Mouse (Mus musculus): ENCODE data around the gene Steap3. TPM values are rescaled to one million over a fixed set of nuclear protein-coding genes. Genes with fewer than 3 reads are reported as not detected.

Steap3 gene
- polyA plus RNA-seq, 1 experiment from 2014 or later: 5.1 TPM

GRCm38 (mm10) chr1:120246946-120247345 lies 25.6 kb downstream of the Steap3 start:
- Histone ChIP-seq H3K4me1 (ENCODE audit: control insufficient read depth, insufficient read depth, low read length) (no peaks in the 10 kb centered on the region), H3K9me3 (ENCODE audit: control insufficient read depth, low read depth, low read length) (no peaks in the 10 kb centered on the region), H3K27me3 (ENCODE audit: control insufficient read depth, insufficient read depth, low read length) (no peaks in the 10 kb centered on the region), H3K9ac (replicated peaks; ENCODE audit: low read depth, low read length) (no peak overlapping the region), H3K27ac (ENCODE audit: low read length) (no peak overlapping the region), H3K4me2 (replicated peaks; ENCODE audit: low read depth, low read length) (no peak overlapping the region), H3K4me3 (ENCODE audit: low read depth, low read length) (no peak overlapping the region), H3K36me3 (ENCODE audit: control insufficient read depth, insufficient read depth, low read length) (no peaks in the 10 kb centered on the region)
- WGBS: 92% methylated on average over 8 of the region's 8 CpGs
- no peak for ATAC-seq (ENCODE audit: insufficient number of reproducible peaks, insufficient read depth, low FRiP score, low read depth)

- no peaks in the 10 kb centered on the region for H3K27me3 ChIP-seq (ENCODE audit: control insufficient read depth, insufficient read depth, low read length)
- ATAC-seq (ENCODE audit: insufficient number of reproducible peaks, insufficient read depth, low FRiP score, low read depth): no peak
- no peaks in the 10 kb centered on the region for H3K36me3 ChIP-seq (ENCODE audit: control insufficient read depth, insufficient read depth, low read length)
- H3K4me3 ChIP-seq (ENCODE audit: low read depth, low read length): no peak overlapping the region
- H3K9ac ChIP-seq (replicated peaks; ENCODE audit: low read depth, low read length): no peak overlapping the region
- no peaks in the 10 kb centered on the region for H3K4me1 ChIP-seq (ENCODE audit: control insufficient read depth, insufficient read depth, low read length)
- no peak overlapping the region for H3K4me2 ChIP-seq (replicated peaks; ENCODE audit: low read depth, low read length)
- WGBS: 57% methylated on average over 4 of the region's 4 CpGs
- H3K27ac ChIP-seq (ENCODE audit: low read length): no peak overlapping the region
- no peaks in the 10 kb centered on the region for H3K9me3 ChIP-seq (ENCODE audit: control insufficient read depth, low read depth, low read length)
Measured at GRCm38 (mm10) chr1:120245661-120246131, 26.8 kb downstream of the Steap3 start.

- H3K36me3 ChIP-seq (ENCODE audit: control insufficient read depth, insufficient read depth, low read length): no peaks in the 10 kb centered on the region
- H3K9ac ChIP-seq (replicated peaks; ENCODE audit: low read depth, low read length): no peak overlapping the region
- H3K27ac ChIP-seq (ENCODE audit: low read length): no peak overlapping the region
- no peaks in the 10 kb centered on the region for H3K27me3 ChIP-seq (ENCODE audit: control insufficient read depth, insufficient read depth, low read length)
- WGBS: 81% methylated on average over 11 of the region's 11 CpGs
- no peaks in the 10 kb centered on the region for H3K9me3 ChIP-seq (ENCODE audit: control insufficient read depth, low read depth, low read length)
- H3K4me1 ChIP-seq (ENCODE audit: control insufficient read depth, insufficient read depth, low read length): no peaks in the 10 kb centered on the region
- no peak overlapping the region for H3K4me2 ChIP-seq (replicated peaks; ENCODE audit: low read depth, low read length)
- H3K4me3 ChIP-seq (ENCODE audit: low read depth, low read length): no peak overlapping the region
- ATAC-seq (ENCODE audit: insufficient number of reproducible peaks, insufficient read depth, low FRiP score, low read depth): no peak
Measured at GRCm38 (mm10) chr1:120244646-120245045, 27.9 kb downstream of the Steap3 start.

DNA sequence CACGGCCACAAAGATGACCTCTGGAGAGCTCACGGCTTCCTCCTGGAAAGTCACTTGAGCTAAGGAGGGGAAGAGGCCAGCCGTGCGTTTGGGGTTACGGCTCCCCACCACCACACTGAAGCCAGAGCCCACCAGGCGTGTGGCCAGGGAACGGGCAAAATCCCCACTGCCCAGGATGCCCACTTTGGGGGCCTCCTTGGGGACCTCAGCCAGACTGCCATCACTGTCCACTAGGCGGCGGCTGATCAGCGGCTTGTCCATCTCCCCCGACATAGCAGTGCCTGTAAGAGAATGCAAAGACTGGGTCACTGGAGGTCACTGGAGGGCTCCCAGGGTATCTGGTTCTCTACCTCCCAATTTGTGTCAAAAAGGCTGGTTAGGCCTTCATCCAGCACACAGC lies 28.5 kb downstream of the Steap3 start:
- Histone ChIP-seq H3K4me3 (ENCODE audit: low read depth, low read length) (no peak overlapping the region), H3K36me3 (ENCODE audit: control insufficient read depth, insufficient read depth, low read length) (no peaks in the 10 kb centered on the region), H3K4me1 (ENCODE audit: control insufficient read depth, insufficient read depth, low read length) (no peaks in the 10 kb centered on the region), H3K27me3 (ENCODE audit: control insufficient read depth, insufficient read depth, low read length) (no peaks in the 10 kb centered on the region), H3K27ac (ENCODE audit: low read length) (no peak overlapping the region), H3K4me2 (replicated peaks; ENCODE audit: low read depth, low read length) (no peak overlapping the region), H3K9ac (replicated peaks; ENCODE audit: low read depth, low read length) (no peak overlapping the region), H3K9me3 (ENCODE audit: control insufficient read depth, low read depth, low read length) (no peaks in the 10 kb centered on the region)
- no peak for ATAC-seq (ENCODE audit: insufficient number of reproducible peaks, insufficient read depth, low FRiP score, low read depth)
- 80% methylated on average over 11 of the region's 11 CpGs for WGBS

DNA sequence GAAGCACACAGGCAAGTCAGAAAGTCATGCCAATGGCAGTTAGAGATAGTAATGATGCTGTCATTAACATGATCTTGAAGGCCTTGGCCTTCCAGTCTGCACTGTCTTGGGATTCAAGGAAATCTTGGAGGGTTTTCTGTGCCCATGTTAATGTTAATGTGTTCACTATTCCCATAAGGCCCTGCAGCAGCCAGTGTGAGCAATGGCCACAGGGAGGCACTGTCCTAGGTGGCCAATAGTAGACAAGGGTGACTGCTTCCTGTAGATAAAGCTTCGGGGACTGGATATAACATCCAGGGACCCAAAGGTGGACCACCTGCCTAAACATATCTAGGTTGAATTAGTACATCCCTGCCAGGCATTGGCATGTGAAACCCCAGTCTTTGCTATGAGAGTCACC lies 35.4 kb downstream of the Steap3 start:
- Histone ChIP-seq H3K36me3 (ENCODE audit: control insufficient read depth, insufficient read depth, low read length) (no peaks in the 10 kb centered on the region), H3K9ac (replicated peaks; ENCODE audit: low read depth, low read length) (no peak overlapping the region), H3K27me3 (ENCODE audit: control insufficient read depth, insufficient read depth, low read length) (no peaks in the 10 kb centered on the region), H3K27ac (ENCODE audit: low read length) (no peak overlapping the region), H3K4me2 (replicated peaks; ENCODE audit: low read depth, low read length) (no peak overlapping the region), H3K4me3 (ENCODE audit: low read depth, low read length) (no peak overlapping the region), H3K9me3 (ENCODE audit: control insufficient read depth, low read depth, low read length) (no peaks in the 10 kb centered on the region), H3K4me1 (ENCODE audit: control insufficient read depth, insufficient read depth, low read length) (no peaks in the 10 kb centered on the region)
- 88% methylated on average over 1 of the region's 1 CpGs for WGBS
- ATAC-seq (ENCODE audit: insufficient number of reproducible peaks, insufficient read depth, low FRiP score, low read depth): no peak

DNA sequence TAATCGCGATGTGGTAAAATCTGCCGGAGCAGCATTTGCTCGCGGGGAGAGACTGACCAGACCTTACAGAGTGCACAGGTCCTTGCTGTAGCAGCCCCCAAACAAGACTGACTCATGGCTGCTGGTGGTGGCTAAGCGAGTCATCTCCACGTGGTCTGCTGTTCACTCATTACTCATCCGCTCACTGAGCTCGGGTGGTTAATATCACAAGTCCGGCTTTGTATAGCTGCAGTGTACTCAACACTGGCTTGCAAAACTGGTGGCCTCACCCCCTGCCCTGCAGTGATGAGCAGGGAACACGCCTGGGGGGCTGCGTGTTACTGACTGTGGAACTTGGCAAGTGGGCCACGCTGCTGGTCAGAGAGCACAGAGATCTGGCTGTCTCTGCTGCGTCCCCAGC lies 36.1 kb downstream of the Steap3 start:
- Histone ChIP-seq H3K27ac (ENCODE audit: low read length) (no peak overlapping the region), H3K9me3 (ENCODE audit: control insufficient read depth, low read depth, low read length) (no peaks in the 10 kb centered on the region), H3K27me3 (ENCODE audit: control insufficient read depth, insufficient read depth, low read length) (no peaks in the 10 kb centered on the region), H3K4me2 (replicated peaks; ENCODE audit: low read depth, low read length) (no peak overlapping the region), H3K4me1 (ENCODE audit: control insufficient read depth, insufficient read depth, low read length) (no peaks in the 10 kb centered on the region), H3K9ac (replicated peaks; ENCODE audit: low read depth, low read length) (no peak overlapping the region), H3K4me3 (ENCODE audit: low read depth, low read length) (no peak overlapping the region), H3K36me3 (ENCODE audit: control insufficient read depth, insufficient read depth, low read length) (no peaks in the 10 kb centered on the region)
- WGBS: 63% methylated on average over 14 of the region's 14 CpGs
- ATAC-seq (ENCODE audit: insufficient number of reproducible peaks, insufficient read depth, low FRiP score, low read depth): no peak

- Histone ChIP-seq H3K4me3 (ENCODE audit: low read depth, low read length) (no peak overlapping the region), H3K4me1 (ENCODE audit: control insufficient read depth, insufficient read depth, low read length) (no peaks in the 10 kb centered on the region), H3K4me2 (replicated peaks; ENCODE audit: low read depth, low read length) (no peak overlapping the region), H3K27ac (ENCODE audit: low read length) (no peak overlapping the region), H3K9ac (replicated peaks; ENCODE audit: low read depth, low read length) (no peak overlapping the region), H3K27me3 (ENCODE audit: control insufficient read depth, insufficient read depth, low read length) (no peaks in the 10 kb centered on the region), H3K9me3 (ENCODE audit: control insufficient read depth, low read depth, low read length) (no peaks in the 10 kb centered on the region), H3K36me3 (ENCODE audit: control insufficient read depth, insufficient read depth, low read length) (no peaks in the 10 kb centered on the region)
- WGBS: 93% methylated on average over 6 of the region's 6 CpGs
- ATAC-seq (ENCODE audit: insufficient number of reproducible peaks, insufficient read depth, low FRiP score, low read depth): no peak
Measured at GRCm38 (mm10) chr1:120235631-120236215, 36.8 kb downstream of the Steap3 start.

DNA sequence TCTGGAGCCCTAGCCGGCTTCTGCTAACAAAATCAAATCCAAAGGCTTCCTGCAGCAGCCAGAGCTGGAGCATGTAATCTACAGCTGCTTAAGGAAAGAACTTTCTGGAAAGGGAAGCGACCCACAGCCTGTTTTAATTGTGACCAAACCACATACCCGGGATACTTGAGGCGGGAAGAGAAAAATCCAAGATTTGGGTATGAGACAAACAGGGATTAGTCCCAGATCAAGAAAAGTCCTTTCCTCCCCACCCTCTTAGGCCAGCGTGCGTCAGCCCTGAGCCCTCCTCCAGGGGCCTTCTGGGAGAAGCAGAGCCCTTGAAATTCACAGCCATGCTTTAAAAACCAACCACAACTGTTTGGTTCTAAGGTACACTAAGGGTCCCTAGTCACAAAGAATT lies 40.3 kb downstream of the Steap3 start:
- Histone ChIP-seq H3K27ac (ENCODE audit: low read length) (no peak overlapping the region), H3K9me3 (ENCODE audit: control insufficient read depth, low read depth, low read length) (no peaks in the 10 kb centered on the region), H3K4me3 (ENCODE audit: low read depth, low read length) (no peak overlapping the region), H3K27me3 (ENCODE audit: control insufficient read depth, insufficient read depth, low read length) (no peaks in the 10 kb centered on the region), H3K9ac (replicated peaks; ENCODE audit: low read depth, low read length) (no peak overlapping the region), H3K36me3 (ENCODE audit: control insufficient read depth, insufficient read depth, low read length) (no peaks in the 10 kb centered on the region), H3K4me2 (replicated peaks; ENCODE audit: low read depth, low read length) (no peak overlapping the region), H3K4me1 (ENCODE audit: control insufficient read depth, insufficient read depth, low read length) (no peaks in the 10 kb centered on the region)
- WGBS: 57% methylated on average over 6 of the region's 6 CpGs
- no peak for ATAC-seq (ENCODE audit: insufficient number of reproducible peaks, insufficient read depth, low FRiP score, low read depth)

DNA sequence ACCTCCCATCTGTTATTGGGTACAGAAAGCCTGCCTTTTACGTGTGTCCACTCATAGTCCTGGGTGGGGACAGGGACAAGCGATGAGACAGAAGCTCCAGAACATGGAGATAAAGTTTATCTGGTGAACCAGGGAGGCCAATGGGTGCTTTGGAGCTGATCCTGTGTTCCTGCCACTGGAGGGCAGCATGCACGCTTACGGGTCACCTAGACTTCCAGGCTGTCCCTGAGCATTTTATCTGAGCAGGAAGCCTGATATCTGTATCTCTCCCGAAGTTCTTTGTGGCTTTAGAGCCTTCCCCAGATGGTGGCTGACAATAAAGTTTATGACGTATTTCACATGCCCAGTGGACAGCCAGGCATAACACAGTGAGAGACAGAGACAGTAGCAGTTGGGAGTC lies 41.2 kb downstream of the Steap3 start:
- ATAC-seq (ENCODE audit: insufficient number of reproducible peaks, insufficient read depth, low FRiP score, low read depth): no peak; the same call in 1 of the 2 replicates
- no peak overlapping the region for H3K9ac ChIP-seq (replicated peaks; ENCODE audit: low read depth, low read length)

More for the DNA sequence above, 41.2 kb downstream of the Steap3 start:
- no peak overlapping the region for H3K4me3 ChIP-seq (ENCODE audit: low read depth, low read length)
- H3K36me3 ChIP-seq (ENCODE audit: control insufficient read depth, insufficient read depth, low read length): no peaks in the 10 kb centered on the region
- H3K9me3 ChIP-seq (ENCODE audit: control insufficient read depth, low read depth, low read length): no peaks in the 10 kb centered on the region
- no peaks in the 10 kb centered on the region for H3K27me3 ChIP-seq (ENCODE audit: control insufficient read depth, insufficient read depth, low read length)
- no peaks in the 10 kb centered on the region for H3K4me1 ChIP-seq (ENCODE audit: control insufficient read depth, insufficient read depth, low read length)
- no peak overlapping the region for H3K4me2 ChIP-seq (replicated peaks; ENCODE audit: low read depth, low read length)
- H3K27ac ChIP-seq (ENCODE audit: low read length): no peak overlapping the region
- 29% methylated on average over 6 of the region's 6 CpGs for WGBS

Data from stomach, embryonic 14.5 days (tissue).